Mouse (Mus musculus): ENCODE measurements around the gene Hgd.

Gene Hgd

GRCm38 (mm10) chr16:37676677-37677072, 96.7 kb downstream of the Hgd start:
- no peak for DNase-seq

GRCm38 (mm10) chr16:37677586-37677985, 97.6 kb downstream of the Hgd start:
- no peak for DNase-seq

GRCm38 (mm10) chr16:37680216-37680615, 100.3 kb downstream of the Hgd start:
- DNase-seq, result no peak

- DNase-seq, result no peak
Measured at GRCm38 (mm10) chr16:37680831-37681230, 100.9 kb downstream of the Hgd start.
